Mouse (Mus musculus): ENCODE measurements around the gene Kcnj12.

Gene Kcnj12

DNA sequence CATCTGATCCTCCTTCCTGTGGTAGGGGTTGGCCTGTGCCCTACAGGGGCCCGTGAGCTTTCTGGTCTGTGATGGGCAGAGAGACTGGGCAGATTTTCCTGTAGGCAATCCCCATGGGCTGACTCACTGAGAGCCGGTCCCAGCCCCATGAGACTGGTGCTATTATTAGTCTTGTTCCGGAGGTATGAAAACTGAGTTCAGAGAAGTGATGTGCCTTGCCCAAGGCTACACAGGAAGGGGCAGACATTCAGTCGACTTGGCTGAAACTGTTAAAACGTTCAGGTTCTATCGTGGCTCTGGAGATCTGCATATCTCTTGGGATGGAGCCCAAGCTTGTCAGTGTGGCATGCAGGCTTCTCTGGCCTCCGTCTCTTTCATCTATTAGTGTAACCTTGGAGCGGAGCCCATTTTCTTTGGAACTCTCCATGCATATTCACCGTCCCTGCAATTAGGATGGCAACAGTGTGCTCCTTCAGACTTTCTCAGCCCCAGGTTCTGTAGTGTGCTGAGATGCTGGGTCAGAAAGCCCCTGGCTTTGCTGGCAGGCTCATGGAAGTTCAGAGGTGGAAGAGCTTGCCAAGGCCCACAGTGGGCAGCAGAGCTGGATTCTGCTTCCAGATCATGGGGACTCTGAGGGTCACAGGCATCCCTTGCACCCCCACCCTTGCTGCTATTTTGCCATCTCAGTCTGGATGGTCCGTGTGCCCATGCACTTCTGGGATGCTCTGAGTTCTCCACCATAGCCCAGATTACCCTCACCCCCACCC lies 37.5 kb downstream of the Kcnj12 start:
- DNase-seq (ENCODE audit: low read depth, low spot score), result no peak

DNA sequence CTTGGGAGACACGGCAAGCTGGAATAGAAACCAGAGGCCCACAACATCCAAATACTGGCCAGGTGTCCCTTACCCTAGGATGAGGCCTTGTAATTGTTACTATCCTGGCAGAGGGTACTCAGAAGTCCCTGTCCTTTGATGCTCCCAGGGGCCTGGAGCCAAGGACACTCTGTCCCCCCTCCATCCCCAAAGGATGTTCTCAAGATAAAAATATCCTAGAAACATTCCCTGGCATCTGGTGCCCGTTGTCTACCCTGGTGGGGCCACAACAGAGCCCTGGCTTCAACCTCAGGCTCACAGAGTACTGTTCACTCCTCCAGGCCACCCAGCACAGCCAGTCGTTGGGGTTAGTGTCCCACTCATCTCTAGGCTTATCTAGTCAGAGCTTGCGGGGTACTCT lies 38.3 kb downstream of the Kcnj12 start:
- no peak for DNase-seq (ENCODE audit: low read depth, low spot score)

DNA sequence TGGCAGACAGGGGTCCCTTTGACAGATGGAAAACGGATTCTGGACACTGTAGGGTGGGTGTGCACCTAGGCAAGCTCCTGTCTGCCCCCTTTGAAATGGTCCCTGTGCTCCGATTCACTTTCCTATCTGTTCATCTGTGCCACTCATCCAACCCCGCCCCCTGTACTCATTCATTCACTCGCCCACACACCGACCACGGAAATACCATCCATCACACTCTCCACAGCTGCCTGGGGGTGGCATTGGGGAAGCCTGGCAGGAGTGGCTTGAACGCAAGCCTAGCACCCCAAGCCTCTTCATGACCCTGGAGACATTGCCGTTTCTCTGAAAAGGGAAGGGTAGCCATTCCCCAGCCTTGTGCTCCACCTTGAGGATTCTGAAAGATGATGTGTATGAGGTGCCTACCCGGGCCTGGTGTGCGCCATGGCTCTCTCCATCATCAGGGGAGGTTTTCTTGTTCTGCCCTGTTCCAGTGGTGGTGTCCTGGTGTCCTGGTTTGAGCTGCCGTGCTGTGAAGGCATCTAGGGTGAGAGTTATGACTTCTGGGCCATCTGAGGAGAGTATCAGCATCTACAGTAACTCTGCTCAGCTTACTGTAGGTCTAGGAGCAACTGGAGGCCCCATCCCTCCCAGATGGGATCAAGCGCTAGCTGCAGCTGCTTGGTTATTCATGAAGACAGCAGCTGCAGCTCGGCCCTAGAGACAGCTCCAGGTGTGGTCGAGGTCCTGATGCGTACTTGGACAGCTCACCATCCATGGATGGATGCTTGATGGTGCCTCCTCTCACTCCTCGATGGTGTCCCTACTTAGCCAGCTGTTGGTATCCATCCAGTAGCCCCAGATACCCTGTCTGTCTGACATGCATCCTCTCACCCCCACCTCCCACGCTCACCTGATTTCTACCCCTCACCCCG lies 40.4 kb downstream of the Kcnj12 start:
- DNase-seq (ENCODE audit: low read depth, low spot score), result no peak

DNA sequence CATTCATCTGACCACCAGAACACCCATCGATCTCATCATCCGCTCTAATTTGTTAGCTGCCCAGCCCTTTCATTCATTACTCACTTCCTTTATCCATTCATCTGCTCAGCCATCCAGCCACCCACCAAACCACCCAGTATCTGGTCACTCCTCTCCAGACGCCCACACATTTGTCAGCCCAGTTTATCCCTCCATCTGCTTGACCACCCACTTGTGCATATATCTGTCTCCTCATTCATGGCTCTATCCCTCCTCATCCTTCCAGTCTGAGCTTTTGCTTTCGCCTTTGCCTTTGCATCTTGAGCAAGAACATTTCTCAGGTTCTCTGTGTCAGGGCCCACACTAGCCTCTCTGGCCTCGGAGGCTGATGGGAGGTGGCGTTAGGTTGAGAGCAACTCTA lies 41.1 kb downstream of the Kcnj12 start:
- no peak for DNase-seq (ENCODE audit: low read depth, low spot score)

DNA sequence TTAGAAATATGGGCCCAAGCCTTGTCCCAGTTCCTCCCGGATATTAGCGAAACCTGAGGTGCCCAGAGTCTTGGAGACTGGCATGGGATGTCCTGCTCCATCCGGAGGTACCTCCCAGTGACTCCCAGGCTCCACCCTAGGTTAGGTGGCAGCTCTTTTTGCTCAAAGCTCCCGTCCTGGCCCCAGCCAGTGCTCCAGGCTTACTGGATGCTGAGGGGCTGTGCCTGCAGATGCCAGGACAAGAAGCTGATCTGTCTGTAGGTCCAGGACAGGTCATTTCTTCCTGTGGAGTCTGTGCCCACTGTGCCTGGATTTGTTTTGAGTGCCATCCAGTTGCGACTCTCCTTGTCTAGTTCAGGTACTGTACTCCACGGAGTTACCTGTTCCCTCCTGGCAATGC lies 43.3 kb downstream of the Kcnj12 start:
- DNase-seq (ENCODE audit: low read depth, low spot score), result no peak

DNA sequence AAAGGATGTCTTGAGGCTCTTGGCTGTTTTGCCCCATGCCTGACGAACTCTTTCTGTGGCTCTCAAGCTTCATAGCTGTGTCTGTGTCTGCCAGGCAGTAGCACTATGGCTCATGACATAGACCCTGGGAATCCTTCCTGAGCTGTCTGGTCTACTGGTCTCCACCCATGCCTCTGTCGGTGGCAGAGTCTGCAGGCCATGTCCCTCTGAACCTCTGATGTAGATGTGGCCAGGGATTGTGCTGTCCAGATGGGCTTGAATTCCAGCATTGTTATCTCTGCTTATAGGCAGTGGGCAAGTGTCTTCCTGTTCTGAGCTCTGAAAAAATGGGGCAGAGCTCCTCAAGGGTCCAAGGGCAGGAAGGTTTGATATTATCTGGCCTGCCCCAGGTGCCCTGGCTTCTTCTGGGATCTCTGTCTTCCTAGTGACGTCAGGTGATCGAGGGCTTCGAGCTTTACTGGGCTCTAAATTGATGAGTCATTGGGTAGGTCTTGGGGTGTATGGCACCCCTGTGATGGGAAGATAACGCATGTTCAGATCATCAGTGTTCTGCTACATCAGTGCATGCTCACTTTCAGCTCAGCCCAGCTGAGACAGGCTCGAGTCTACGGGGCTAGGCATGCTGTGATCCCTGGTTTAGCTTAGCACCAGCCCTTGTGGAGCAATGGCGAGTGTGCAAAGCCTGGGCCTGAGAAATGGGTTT lies 44.9 kb downstream of the Kcnj12 start:
- DNase-seq (ENCODE audit: low read depth, low spot score), result no peak

DNA sequence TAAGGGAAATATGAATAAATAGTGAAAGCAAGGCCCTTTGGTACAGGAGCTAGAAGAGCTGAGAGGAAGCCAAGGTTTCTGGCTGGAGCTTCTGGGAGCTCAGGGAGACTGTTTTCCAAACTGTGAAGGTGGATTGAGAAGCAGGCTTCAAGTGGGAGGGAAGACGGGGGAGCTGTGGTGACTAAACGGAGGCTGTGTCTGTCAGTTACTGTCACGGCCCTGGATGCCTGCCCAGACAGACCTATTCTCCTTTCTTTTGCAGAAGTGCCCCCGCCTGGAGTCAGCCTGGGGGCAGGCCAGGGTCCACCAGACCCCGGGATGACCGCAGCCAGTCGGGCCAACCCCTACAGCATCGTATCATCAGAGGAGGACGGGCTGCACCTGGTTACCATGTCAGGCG lies 46.5 kb downstream of the Kcnj12 start:
- no peak for DNase-seq (ENCODE audit: low read depth, low spot score)

DNA sequence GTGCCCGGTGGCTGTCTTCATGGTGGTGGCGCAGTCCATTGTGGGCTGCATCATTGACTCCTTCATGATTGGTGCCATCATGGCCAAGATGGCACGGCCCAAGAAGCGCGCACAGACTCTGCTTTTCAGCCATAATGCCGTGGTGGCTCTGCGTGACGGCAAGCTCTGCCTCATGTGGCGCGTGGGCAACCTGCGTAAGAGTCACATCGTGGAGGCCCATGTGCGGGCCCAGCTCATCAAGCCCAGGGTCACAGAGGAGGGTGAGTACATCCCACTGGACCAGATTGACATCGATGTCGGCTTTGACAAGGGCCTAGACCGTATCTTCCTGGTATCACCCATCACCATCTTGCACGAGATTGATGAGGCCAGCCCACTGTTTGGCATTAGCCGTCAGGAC lies 47.3 kb downstream of the Kcnj12 start:
- DNase-seq (ENCODE audit: low read depth, low spot score), result no peak

DNA sequence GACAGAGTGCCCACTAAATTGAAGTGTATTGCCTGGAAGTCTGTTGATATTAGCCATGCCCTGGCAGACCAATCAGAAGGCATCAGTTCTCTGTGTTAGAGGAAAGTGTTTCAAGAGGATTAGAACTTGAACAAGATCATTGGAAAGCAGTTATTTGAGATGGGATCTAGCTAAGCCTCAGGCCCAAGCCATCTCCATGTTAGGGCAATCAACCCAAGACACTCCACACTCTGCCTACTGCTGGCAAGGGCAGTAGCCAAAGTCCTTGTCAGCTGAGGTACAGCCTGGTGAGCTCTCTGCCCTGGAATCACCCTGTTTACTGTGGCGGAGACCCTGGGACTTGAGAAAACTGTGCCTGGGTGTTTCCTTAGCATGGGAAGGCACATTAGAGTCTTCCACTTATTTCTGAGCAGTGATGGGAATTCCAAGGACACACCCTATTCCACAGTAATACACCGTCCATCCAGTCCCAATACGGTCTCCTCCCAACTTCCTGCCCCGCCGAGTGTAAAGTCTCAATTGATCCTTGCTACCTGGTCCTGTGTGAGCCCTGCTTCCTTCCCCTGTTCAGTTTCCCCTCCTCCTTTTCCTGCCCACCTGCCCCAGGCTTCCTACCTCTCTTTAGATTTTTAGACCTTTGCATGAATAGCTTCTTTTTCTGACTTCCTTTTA lies 52.4 kb downstream of the Kcnj12 start:
- no peak for DNase-seq (ENCODE audit: low read depth, low spot score)

DNA sequence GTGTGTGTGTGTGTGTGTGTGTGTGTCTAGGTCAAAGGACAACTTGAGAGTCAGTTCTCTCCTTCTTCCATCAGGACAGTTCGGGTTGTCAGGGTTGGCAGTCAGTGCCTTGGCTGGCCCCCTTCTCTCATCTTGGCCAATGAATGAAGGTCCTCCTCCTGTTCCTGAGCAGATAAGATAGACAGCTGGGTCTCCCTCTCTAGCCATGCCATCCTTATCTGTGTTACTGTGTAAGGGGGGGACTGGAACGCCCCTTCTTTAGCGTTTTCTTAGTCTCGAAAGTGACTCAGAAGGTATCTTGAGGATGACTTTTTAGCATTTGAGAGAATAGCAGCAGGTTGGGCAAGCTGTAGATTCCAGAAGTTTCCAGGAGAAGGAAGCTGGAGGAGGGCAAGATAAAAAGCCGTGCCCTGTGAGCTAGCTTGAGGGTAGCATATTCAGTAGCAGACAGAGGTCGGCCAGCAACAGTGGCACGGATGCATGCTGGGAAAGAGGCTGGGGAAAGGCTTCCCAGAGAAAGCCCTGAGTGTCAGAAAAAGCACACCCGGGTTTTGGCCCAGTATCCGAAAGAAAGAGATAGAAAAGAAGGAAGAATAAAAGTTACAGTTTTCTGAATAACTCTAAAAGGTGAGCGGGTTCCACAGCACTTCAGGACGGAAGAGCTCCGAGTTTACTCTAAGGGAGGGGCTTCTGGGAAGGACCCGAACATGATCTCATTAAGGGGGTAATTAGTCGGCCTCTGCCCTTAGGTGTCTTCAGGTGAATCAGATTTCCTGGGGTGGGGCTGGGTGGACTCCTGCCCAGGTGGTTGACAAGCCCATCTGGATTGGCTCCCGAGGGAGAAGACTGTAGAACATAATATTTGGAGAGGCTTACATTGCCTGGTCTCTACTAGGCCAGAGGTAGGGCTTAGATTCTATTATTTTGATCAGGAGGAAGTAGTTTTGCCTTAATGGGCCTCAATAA lies 53.3 kb downstream of the Kcnj12 start:
- no peak for DNase-seq (ENCODE audit: low read depth, low spot score)

DNA sequence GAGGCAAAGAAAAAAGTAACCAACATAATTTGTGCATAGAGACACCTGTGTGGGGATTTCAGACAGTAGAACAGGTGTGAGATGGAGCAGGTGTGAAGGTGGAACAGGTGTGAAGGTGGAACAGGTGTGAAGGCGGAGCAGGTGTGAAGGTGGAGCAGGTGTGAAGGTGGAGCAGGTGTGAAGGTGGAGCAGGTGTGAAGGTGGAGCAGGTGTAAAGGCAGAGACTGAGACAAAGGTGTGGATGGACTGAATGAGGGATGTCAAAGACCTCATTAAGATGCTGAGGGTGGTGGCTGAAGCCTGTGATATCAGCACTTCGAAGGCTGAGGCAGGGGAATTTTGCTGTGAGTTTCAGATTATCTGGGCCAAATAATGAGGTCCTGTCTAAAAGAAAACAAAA lies 59.3 kb downstream of the Kcnj12 start:
- no peak for DNase-seq (ENCODE audit: low read depth, low spot score)

DNA sequence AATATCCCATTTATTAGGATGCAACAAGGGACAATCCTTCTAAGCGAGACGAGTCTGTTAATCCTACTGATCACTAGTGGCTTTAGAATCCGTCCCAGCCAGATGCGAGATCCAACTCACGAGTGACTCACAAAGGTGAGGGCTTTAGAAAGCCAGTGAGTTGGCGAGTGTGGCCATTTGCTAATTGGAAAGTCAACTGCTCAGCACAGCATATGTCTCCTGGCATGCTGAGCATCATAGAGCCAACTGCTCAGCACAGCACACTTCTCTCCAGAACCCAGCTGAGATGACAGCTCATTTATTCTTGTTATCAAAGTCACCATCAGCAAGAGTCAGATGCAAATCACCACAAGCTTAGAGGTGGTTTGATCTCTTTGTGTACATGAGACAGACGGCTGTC lies 67.8 kb downstream of the Kcnj12 start:
- no peak for DNase-seq (ENCODE audit: low read depth, low spot score)

DNA sequence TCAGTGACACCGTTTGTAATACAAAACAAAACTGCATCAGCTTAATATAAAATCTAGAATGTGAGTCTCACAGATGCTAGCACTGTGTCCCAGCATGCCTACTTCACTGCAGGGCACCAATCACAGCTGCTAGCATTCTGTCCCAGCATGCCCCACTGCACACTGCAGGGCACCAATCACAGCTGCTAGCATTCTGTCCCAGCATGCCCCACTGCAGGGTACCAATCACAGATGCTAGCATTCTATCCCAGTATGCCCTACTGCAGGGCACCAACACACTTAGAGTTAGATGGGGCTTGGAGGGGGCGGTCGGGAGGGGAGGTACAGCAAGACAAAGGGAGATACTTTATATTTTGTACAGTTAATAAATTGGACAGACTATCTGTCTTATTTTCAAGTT lies 68.8 kb downstream of the Kcnj12 start:
- peak; percentile 40 for DNase-seq (ENCODE audit: low read depth, low spot score)

DNA sequence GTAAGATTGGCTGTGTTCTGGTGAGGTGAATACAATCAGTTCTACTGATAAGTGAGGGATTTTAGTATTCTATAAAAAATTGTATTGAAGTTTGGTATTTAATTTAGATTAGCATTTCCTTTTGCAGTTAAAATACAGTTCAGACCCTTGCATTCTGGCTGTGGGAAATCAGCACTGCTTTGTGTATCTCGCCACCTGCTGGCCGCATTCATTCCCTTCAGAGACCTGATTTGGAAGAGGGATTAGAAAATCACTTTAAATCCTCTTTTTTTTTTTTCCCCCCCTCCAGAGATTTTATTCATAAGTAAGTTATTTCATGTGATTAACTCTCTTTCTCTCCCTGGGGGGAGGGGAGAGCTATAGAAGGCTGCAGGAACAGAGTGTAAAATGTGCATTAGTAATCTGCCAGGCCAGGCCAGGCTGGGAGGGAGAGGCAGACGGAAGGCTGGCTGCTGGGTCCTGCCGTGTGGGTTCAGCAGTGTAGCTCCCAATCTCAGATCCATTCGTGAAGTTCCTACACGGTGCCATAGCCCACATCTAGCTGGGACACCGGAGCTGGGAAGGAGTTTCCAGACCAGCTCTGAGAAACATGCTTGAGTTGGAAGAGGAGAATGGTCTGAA lies 69.4 kb downstream of the Kcnj12 start:
- peak; percentile 70 for DNase-seq (ENCODE audit: low read depth, low spot score)

DNA sequence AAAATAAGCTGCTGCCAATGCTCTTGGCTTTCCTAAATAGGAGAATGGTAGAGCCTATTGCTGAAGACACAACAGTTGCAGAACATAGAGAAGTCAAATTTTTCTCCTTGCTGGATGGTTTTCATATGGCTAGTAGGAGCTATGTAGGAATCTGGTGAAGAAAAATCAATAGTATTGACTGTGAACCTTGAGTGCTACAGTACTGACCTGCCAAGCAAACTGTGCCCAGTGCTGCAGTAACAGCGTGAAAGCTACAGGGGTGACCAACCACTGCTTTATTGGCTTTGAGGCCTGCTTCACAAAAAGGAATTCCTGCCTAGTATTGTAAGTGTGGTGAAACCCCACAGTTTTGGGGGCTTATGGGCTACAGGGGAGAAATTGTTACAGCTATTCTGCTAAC lies 75.7 kb downstream of the Kcnj12 start:
- DNase-seq (ENCODE audit: low read depth, low spot score), result no peak

DNA sequence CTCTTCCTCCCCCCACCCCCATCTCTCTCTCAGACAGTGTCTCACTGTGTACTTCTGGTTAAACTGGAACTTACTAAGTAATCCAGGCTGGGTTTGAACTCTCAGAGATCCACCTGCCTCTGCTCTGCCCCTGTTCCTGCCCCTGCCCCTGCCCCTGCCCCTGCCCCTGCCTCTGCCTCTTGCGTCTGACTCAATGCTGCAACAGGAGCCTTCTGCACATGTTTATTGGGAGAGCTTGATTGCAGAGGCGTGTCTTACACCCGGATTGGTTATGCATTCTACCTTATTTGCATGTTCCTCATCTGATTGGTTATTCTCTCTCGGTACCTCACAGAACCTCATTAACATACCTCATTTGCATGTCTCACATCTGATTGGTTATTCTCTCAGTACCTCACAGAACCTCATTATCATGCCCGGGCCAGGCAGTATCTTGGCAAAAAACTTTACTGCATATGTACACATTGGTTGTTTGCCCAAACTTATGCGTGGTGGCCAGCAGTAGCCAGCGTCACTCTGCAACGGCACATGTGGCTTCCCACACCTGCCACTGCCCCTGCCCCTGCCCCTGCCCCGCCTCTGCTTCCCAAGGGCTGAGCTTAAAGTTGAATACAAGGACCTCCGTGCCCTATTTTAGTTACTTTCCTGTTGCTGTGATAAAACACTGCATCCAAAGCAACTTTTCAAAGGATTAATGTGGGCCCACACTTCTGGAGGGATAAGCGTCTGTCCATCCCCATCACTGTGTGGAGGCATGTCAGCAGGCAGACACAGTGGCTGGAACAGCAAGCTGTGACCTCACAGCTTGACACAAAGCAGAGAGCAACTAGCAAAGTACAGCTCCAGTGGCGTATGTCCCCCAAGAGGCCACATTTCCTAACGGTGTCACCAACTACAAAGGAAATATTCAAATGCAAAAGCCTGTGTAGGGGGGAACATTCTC lies 80.3 kb downstream of the Kcnj12 start:
- DNase-seq (ENCODE audit: low read depth, low spot score), result no peak

DNA sequence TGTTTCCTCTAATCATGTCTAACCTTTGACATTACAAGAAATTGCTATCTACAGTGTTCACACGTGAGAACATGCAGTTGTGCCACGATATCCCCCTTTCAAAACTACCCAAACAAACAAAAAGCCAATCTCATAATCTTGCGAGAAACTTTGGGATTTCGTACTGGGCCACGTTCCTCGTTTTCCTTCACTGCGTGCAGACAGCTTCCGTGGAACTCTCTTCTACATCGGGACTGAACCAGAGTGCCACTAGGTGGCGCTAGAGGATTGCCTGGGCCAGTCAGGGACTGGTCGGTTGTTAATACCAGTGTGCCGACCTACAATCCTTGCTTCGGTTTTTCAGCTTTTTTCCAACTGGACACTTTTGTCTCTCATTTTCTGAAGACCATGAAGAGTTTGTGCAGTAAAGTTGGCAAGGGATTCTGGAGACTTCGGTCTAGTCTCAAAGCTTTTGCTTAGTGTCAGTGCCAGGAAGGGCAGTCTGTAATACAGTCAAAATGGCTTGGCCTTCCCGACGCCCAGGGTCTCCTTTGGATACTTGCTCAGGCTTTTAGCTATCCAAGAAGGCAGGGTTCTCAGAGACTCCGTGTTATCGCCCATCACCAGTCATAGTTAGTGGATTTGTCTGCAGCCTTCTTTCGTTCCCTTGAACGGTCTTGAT lies 82.0 kb downstream of the Kcnj12 start:
- peak; percentile 90 for DNase-seq (ENCODE audit: low read depth, low spot score)

DNA sequence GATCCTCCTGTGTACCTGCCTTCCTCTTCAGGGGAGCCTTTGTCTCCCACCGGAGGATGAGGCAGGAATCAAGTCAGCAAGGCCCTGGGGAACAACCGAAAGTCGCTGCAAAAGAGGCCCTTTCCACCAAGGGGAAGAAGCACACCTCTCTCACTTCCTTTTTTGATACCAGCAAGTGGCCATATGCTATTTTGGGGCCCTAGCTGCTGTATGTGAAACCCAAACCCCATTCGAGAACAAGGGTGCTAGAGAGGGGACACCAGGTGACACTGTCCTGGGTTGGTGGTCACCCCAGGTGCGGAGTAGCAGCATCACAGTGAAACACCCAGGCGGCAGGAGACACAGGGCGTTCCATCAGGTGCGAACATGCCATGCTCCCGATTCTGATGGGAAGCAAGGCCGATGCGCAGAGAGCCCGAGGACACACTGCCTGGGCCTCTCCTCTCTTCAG lies 86.6 kb downstream of the Kcnj12 start:
- peak; percentile 93 for DNase-seq (ENCODE audit: low read depth, low spot score)

Data from A20 (cell line).